Mouse (Mus musculus): Measurements from ENCODE around the gene Dffb. TPM values are rescaled to one million over a fixed set of nuclear protein-coding genes. Genes with fewer than 3 reads are reported as not detected.

Gene Dffb
- total RNA-seq, 2 experiments from 2014 or later, result 8.6 to 14.1 TPM

Other genes starting within 250 kb of the Dffb start
- gene A430005L14Rik, start 17.9 kb downstream of the Dffb start, total RNA-seq (2015), result 50.8 and 61.9 TPM in 2 replicates
- gene A430005L14Rik, start 17.9 kb downstream of the Dffb start, total RNA-seq (2017), result 48.3 and 55.0 TPM in 2 replicates
- 7.0 and 7.4 TPM in 2 replicates for gene Cep104, start 68 bp upstream of the Dffb start, total RNA-seq (2015)
- gene Cep104, start 68 bp upstream of the Dffb start, total RNA-seq (2017), result 4.7 and 5.6 TPM in 2 replicates
- 11.1 and 11.3 TPM in 2 replicates for gene Lrrc47, start 36.6 kb upstream of the Dffb start, total RNA-seq (2015)
- 25.5 and 49.3 TPM in 2 replicates for gene Lrrc47, start 36.6 kb upstream of the Dffb start, total RNA-seq (2017)
- 8.2 and 13.6 TPM in 2 replicates for gene Smim1, start 51.1 kb upstream of the Dffb start, total RNA-seq (2015)
- 2.6 and 4.6 TPM in 2 replicates for gene Smim1, start 51.1 kb upstream of the Dffb start, total RNA-seq (2017)
- not detected in 2 replicates for gene Ccdc27, start 67.6 kb upstream of the Dffb start, total RNA-seq (2015)
- gene Ccdc27, start 67.6 kb upstream of the Dffb start, total RNA-seq (2017), result not detected in 2 replicates
- not detected in 2 replicates for gene Trp73, start 165.1 kb upstream of the Dffb start, total RNA-seq (2015)
- not detected in 2 replicates for gene Trp73, start 165.1 kb upstream of the Dffb start, total RNA-seq (2017)
- gene Wrap73, start 167.2 kb upstream of the Dffb start, total RNA-seq (2015), result 9.9 and 11.9 TPM in 2 replicates
- 9.1 and 13.0 TPM in 2 replicates for gene Wrap73, start 167.2 kb upstream of the Dffb start, total RNA-seq (2017)
- gene Tprgl, start 185.5 kb upstream of the Dffb start, total RNA-seq (2015), result 41.9 and 43.8 TPM in 2 replicates
- gene Tprgl, start 185.5 kb upstream of the Dffb start, total RNA-seq (2017), result 22.9 and 32.9 TPM in 2 replicates
- not detected in 2 replicates for gene Megf6, start 195.6 kb upstream of the Dffb start, total RNA-seq (2015)
- gene Megf6, start 195.6 kb upstream of the Dffb start, total RNA-seq (2017), result 0.12 and 0.17 TPM in 2 replicates

Measured in megakaryocyte progenitor cell, adult 5-6 weeks (primary cell).